Mouse (Mus musculus) forebrain, embryonic 15.5 days (tissue): ENCODE measurements around the gene 4921530L21Rik. TPM values are rescaled to one million over a fixed set of nuclear protein-coding genes. Genes with fewer than 3 reads are reported as not detected.

Experiments
- ATAC-seq: fragments of 200-750 bp; cut with Nextera tagmentation; replicated peaks from 2 replicates; pipeline ENCODE4 v1.8.0; 2017; ENCODE audit warnings: mild to moderate bottlenecking, moderate TSS enrichment, moderate library complexity
- H3K27ac ChIP-seq: fragments of 300-500 bp; sonication (generic); replicated peaks from 2 replicates; pipeline ENCODE4 v1.5.1; 2015; ENCODE audit warnings: mild to moderate bottlenecking, inconsistent platforms
- H3K27me3 ChIP-seq: fragments of 300-500 bp; sonication (generic); 2 replicates; pipeline ENCODE4 v1.6.1; 2015; ENCODE audit warnings: inconsistent platforms
- H3K36me3 ChIP-seq: fragments of 300-500 bp; sonication (generic); 2 replicates; pipeline ENCODE4 v1.6.1; 2015; ENCODE audit warnings: mild to moderate bottlenecking, inconsistent platforms
- H3K4me1 ChIP-seq: fragments of 300-500 bp; sonication (generic); 2 replicates; pipeline ENCODE4 v1.6.1; 2015; ENCODE audit warnings: inconsistent platforms
- H3K4me2 ChIP-seq: fragments of 300-500 bp; sonication (generic); replicated peaks from 2 replicates; pipeline ENCODE4 v1.6.1; 2015; ENCODE audit warnings: mild to moderate bottlenecking, inconsistent platforms
- H3K4me3 ChIP-seq: fragments of 300-500 bp; sonication (generic); 2 replicates; pipeline ENCODE4 v1.5.1; 2015; ENCODE audit warnings: mild to moderate bottlenecking, inconsistent platforms
- H3K9ac ChIP-seq: fragments of 300-500 bp; sonication (generic); replicated peaks from 2 replicates; pipeline ENCODE4 v1.6.1; 2015; ENCODE audit warnings: mild to moderate bottlenecking, inconsistent platforms
- H3K9me3 ChIP-seq: fragments of 300-500 bp; sonication (generic); 2 replicates; pipeline ENCODE4 v1.6.1; 2016; ENCODE audit warnings: inconsistent platforms
- WGBS: fragments of 180-500 bp; shearing (Covaris S2); methylation state at CpG from one replicate; pipeline ENCODE4 v1.1.7; 2015; ENCODE audit warnings: mixed read lengths; 5-methylcytosine and 5-hydroxymethylcytosine counted together
- polyA plus RNA-seq: library from polyadenylated mRNA; unstranded; fragments of >200 nt; fragmentation: Nextera tagmentation; extraction: Ambion mirVana; gene quantifications from 2 replicates; pipeline ENCODE4 v1.2.1, GENCODE M21; 2015

Gene 4921530L21Rik
- not detected in 2 replicates for polyA plus RNA-seq

DNA sequence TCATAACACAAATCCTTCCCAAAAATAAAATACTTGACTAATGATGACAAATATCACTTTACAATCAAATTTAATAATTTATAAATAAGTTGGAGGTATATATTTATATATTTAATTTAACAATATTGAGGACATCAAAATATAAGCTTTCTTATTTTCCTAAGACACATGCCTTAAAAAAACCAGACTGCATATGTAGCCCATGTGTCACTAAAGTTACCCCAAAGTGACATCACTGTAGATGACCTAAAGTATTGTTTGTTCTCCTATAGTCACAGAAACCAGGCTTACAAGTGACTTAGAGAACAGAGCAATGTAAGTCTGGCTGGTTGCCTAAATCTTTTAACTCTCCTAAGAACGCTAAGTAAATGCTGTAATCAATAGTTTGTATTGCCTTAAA is at the start of gene 4921530L21Rik:
Gene 4921530L21Rik (plus strand): TSS at position 301 of the 400 bp plus-strand sequence.
- WGBS = 86% methylated on average over 1 of the region's 1 CpGs

GRCm38 (mm10) chr14:95833866-95834265 is 47.2 kb upstream of the 4921530L21Rik start:
- WGBS = 56% methylated on average over 3 of the region's 3 CpGs
- H3K36me3 ChIP-seq = no peaks in the 10 kb centered on the region
- no peak overlapping the region for H3K27ac ChIP-seq
- no peak overlapping the region for H3K4me2 ChIP-seq
- H3K9me3 ChIP-seq = no peaks in the 10 kb centered on the region
- H3K27me3 ChIP-seq = no peaks in the 10 kb centered on the region
- no peak overlapping the region for H3K4me3 ChIP-seq
- H3K4me1 ChIP-seq = no peaks in the 10 kb centered on the region
- no peak overlapping the region for H3K9ac ChIP-seq
- ATAC-seq = no peak

More for the DNA sequence above, at the start of gene 4921530L21Rik:
- Histone ChIP-seq H3K27me3 (no peaks in the 10 kb centered on the region), H3K4me1 (peaks cover 14% of the 10 kb centered on the region), H3K9ac (no peak within 1 kb of the TSS), H3K27ac (no peak within 1 kb of the TSS), H3K36me3 (no peaks in the 10 kb centered on the region), H3K4me3 (no peak within 1 kb of the TSS), H3K9me3 (no peaks in the 10 kb centered on the region), H3K4me2 (no peak within 1 kb of the TSS)
- ATAC-seq = no peak

GRCm38 (mm10) chr14:95862981-95863380 is 18.1 kb upstream of the 4921530L21Rik start:
- H3K9me3 ChIP-seq = no peaks in the 10 kb centered on the region
- H3K36me3 ChIP-seq = no peaks in the 10 kb centered on the region
- ATAC-seq = no peak
- no peak overlapping the region for H3K9ac ChIP-seq
- no peak overlapping the region for H3K4me2 ChIP-seq
- H3K27me3 ChIP-seq = no peaks in the 10 kb centered on the region
- peaks cover 6% of the 10 kb centered on the region for H3K4me1 ChIP-seq
- 88% methylated on average over 3 of the region's 3 CpGs for WGBS
- H3K4me3 ChIP-seq = no peak overlapping the region
- H3K27ac ChIP-seq = no peak overlapping the region

GRCm38 (mm10) chr14:95865676-95866416 is 15.2 kb upstream of the 4921530L21Rik start:
- Histone ChIP-seq H3K36me3 (no peaks in the 10 kb centered on the region), H3K9ac (no peak overlapping the region), H3K4me1 (peaks cover 6% of the 10 kb centered on the region), H3K27ac (no peak overlapping the region), H3K27me3 (no peaks in the 10 kb centered on the region), H3K9me3 (no peaks in the 10 kb centered on the region), H3K4me2 (no peak overlapping the region), H3K4me3 (no peak overlapping the region)
- 18% methylated on average over 7 of the region's 7 CpGs for WGBS
- ATAC-seq = peak; percentile 96

DNA sequence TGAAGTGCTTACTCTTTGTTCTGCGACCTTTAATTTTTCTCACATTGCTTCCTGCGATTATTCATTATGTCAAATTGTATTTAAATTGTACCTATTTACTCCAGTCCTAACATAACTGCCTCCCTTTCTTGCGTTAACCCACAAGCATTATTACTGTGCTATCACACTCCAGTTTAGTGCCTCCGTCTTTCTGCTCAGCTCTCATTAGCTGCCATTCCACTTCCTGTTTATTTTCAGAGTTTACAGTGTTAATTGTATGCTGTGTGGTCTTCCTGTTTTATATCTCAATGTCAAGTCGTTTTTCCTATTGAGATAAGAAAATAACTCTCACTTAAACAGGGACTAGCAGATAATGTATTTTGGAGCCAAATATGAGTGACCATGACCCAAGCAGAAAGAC is 9.0 kb upstream of the 4921530L21Rik start:
- no peak for ATAC-seq
- WGBS = 62% methylated on average over 5 of the region's 5 CpGs

GRCm38 (mm10) chr14:95876785-95877510 is 4.1 kb upstream of the 4921530L21Rik start:
- Histone ChIP-seq H3K36me3 (no peaks in the 10 kb centered on the region), H3K27me3 (no peaks in the 10 kb centered on the region), H3K4me1 (peaks cover 14% of the 10 kb centered on the region), H3K9me3 (no peaks in the 10 kb centered on the region), H3K9ac (no peak overlapping the region), H3K27ac (peak overlapping the region; percentile 34), H3K4me3 (no peak overlapping the region), H3K4me2 (no peak overlapping the region)
- 21% methylated on average over 3 of the region's 3 CpGs for WGBS
- ATAC-seq = peak; percentile 95

More for the DNA sequence above, 9.0 kb upstream of the 4921530L21Rik start:
- Histone ChIP-seq H3K27me3 (no peaks in the 10 kb centered on the region), H3K4me2 (no peak overlapping the region), H3K9ac (no peak overlapping the region), H3K4me3 (no peak overlapping the region), H3K9me3 (no peaks in the 10 kb centered on the region), H3K36me3 (no peaks in the 10 kb centered on the region), H3K4me1 (peaks cover 6% of the 10 kb centered on the region), H3K27ac (no peak overlapping the region)

- Histone ChIP-seq H3K4me2 (no peak overlapping the region), H3K4me3 (no peak overlapping the region), H3K36me3 (no peaks in the 10 kb centered on the region), H3K4me1 (peaks cover 14% of the 10 kb centered on the region), H3K9me3 (no peaks in the 10 kb centered on the region), H3K27ac (peak overlapping the region; percentile 34; the same call in 1 of the 2 replicates), H3K9ac (no peak overlapping the region), H3K27me3 (no peaks in the 10 kb centered on the region)
- 63% methylated on average over 1 of the region's 1 CpGs for WGBS
- peak; percentile 46; the same call in 1 of the 2 replicates for ATAC-seq
Observed at GRCm38 (mm10) chr14:95877548-95877947, 3.5 kb upstream of the 4921530L21Rik start.

- no peaks in the 10 kb centered on the region for H3K9me3 ChIP-seq
- ATAC-seq = peak; percentile 57
- no peak overlapping the region for H3K4me2 ChIP-seq
- H3K27me3 ChIP-seq = no peaks in the 10 kb centered on the region
- 16% methylated on average over 6 of the region's 6 CpGs for WGBS
- H3K27ac ChIP-seq = no peak overlapping the region
- no peaks in the 10 kb centered on the region for H3K36me3 ChIP-seq
- no peak overlapping the region for H3K9ac ChIP-seq
- peaks cover 3% of the 10 kb centered on the region; the same call in 1 of the 2 replicates for H3K4me1 ChIP-seq
- no peak overlapping the region for H3K4me3 ChIP-seq
Observed at GRCm38 (mm10) chr14:95899458-95899857, 18.4 kb downstream of the 4921530L21Rik start.

- no peak for ATAC-seq
- Histone ChIP-seq H3K4me3 (no peak overlapping the region), H3K4me2 (no peak overlapping the region), H3K27me3 (no peaks in the 10 kb centered on the region), H3K9me3 (no peaks in the 10 kb centered on the region), H3K36me3 (no peaks in the 10 kb centered on the region), H3K4me1 (no peaks in the 10 kb centered on the region), H3K9ac (no peak overlapping the region), H3K27ac (no peak overlapping the region)
- WGBS = 84% methylated on average over 1 of the region's 1 CpGs
Observed at GRCm38 (mm10) chr14:95904591-95905095, 23.6 kb downstream of the 4921530L21Rik start.

- no peaks in the 10 kb centered on the region for H3K9me3 ChIP-seq
- ATAC-seq = peak; percentile 88; the same call in 1 of the 2 replicates
- H3K27ac ChIP-seq = 0 out of 2 replicates have a peak overlapping the region, but pooled peaks have one; percentile 19
- H3K4me1 ChIP-seq = no peaks in the 10 kb centered on the region
- no peak overlapping the region for H3K4me3 ChIP-seq
- WGBS = 59% methylated on average over 2 of the region's 2 CpGs
- no peaks in the 10 kb centered on the region for H3K36me3 ChIP-seq
- H3K9ac ChIP-seq = no peak overlapping the region
- H3K4me2 ChIP-seq = no peak overlapping the region
- H3K27me3 ChIP-seq = no peaks in the 10 kb centered on the region
Observed at GRCm38 (mm10) chr14:95913293-95913692, 32.2 kb downstream of the 4921530L21Rik start.

DNA sequence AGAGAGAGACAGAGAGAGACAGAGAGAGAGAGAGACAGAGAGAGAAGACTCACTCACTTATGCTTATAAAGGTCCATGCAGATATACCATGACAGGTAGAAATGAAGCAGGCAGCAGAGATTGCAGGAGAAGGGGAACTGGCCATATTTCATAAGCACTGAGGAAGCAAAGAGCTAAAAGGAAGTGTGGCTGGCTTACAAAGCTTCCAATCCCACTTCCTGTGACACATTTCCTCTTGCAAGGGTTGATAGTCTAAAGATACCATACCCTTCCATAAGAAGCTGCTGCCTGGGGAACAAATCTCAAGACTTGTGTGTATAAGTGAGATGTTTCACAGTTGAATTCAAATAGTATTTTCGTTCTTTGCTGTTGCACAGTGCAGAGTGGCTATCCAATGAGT is 45.7 kb downstream of the 4921530L21Rik start:
- Histone ChIP-seq H3K9me3 (no peaks in the 10 kb centered on the region), H3K4me3 (no peak overlapping the region), H3K4me2 (no peak overlapping the region), H3K36me3 (no peaks in the 10 kb centered on the region), H3K27ac (no peak overlapping the region), H3K27me3 (no peaks in the 10 kb centered on the region), H3K4me1 (no peaks in the 10 kb centered on the region), H3K9ac (no peak overlapping the region)
- 88% methylated on average over 1 of the region's 1 CpGs for WGBS
- ATAC-seq = no peak
